Mouse (Mus musculus) kidney, adult 2 months (tissue): ENCODE measurements at regions not wholly inside any gene's neighbourhood (a gene's known extent, or its start where the extent isn't known, plus 50 kb on each side); places are given as distances from the start of the nearest gene placed in this dataset.

Source experiments
- CTCF ChIP-seq: fragments of 200-500 bp; conservative IDR thresholded peaks from 2 replicates; pipeline ENCODE4 v1.5.1; 2011; ENCODE audit warnings: low read depth, mild to moderate bottlenecking, control low read depth, low read length, moderate library complexity, mixed read lengths; ENCODE audit not compliant: insufficient read depth, insufficient read length
- POLR2A ChIP-seq: fragments of 200-500 bp; IDR thresholded peaks from one replicate; pipeline ENCODE4 v1.6.1; 2011; ENCODE audit warnings: low read depth, low read length, control low read depth

GRCm38 (mm10) chr4:45689572-45689971 lies 109.2 kb upstream of the Aldh1b1 start:
- TF ChIP-seq CTCF, result no peak
- TF ChIP-seq POLR2A, result no peak
